Mouse (Mus musculus): ENCODE results near the gene Kcmf1.
A peak's percentile ranks its signal among the peaks of the same experiment; 100 is the strongest.

The Kcmf1 gene

DNA sequence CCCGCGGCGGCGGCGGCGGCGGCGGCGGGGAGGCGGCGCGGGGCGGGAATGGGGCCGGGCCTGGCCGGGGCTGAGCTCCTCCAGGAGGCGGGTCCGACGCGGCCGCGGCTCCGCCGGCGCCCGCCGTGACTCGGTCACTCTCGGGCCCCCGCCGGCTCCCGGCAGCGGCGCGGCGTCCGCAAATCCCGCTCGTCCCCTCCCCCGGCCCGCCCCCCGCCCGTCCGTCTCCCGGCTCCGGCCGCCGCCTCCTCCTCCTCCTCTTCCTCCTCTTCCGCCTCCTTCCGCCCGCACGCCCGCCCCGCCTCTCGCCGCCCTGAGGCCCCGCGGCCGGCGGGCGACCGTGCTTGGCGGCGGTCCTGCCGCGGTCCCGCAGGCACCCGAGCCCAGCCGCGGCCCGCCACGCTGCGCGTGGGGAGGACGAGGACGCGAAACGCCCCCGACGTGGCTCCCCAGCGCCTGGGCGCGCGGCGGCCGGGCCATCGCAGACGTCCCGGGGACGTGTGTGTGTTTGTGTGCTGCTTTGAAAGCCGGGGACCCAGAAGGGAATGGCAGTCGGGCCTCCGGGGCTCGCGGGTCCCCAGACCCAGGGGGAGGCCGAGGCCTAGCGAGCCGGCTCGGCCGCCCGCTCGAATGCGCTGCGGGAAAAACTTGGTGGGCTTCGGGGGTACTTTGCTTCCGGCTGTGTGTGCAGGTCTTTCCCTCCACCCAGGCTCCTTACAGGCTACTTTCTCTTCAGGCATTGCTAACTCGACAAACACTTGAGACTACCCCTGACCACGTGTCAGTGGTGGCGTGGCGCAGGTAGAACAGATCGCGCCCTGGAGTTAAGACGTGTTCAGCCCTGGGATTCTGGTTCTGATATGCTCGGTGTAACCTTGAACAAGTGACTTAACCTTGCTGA, at the start of gene Kcmf1:
Kcmf1 (minus strand) TSS at position 199 of the 901 bp plus-strand sequence.
- DNase-seq (ENCODE audit: low spot score), result peak; percentile 76

DNA sequence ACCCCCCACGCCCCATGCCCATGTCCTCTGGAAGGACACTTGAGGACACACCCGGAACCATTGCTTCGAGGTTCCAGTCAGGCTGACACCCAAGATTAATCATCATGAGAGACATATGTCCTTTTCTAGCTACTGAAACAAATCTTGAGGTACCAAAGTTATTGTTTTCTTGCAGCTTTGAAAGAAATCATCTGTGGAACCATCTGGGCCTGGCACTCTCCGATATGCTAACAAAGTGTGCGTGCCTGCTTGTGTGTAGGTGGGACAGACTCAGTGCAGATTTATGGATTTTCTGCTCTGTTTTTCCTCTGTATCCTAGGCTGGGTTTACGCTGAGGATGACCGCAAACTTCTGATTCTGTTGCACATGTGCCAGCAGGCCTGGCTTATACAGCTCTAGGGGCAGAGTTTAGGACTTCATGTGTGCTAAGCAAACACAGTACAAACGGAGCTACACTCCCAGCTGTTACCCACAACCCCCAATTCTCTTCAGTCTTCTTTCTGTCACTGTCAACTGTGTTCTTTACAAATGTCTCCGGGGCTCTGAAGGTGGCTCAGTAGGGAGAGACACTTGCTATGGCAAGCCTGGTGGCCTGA, 49.5 kb upstream of the Kcmf1 start:
- no peak for DNase-seq (ENCODE audit: low spot score)

- DNase-seq (ENCODE audit: low spot score), result no peak
Measured at GRCm38 (mm10) chr6:72948392-72948791, 48.6 kb upstream of the Kcmf1 start.

DNA sequence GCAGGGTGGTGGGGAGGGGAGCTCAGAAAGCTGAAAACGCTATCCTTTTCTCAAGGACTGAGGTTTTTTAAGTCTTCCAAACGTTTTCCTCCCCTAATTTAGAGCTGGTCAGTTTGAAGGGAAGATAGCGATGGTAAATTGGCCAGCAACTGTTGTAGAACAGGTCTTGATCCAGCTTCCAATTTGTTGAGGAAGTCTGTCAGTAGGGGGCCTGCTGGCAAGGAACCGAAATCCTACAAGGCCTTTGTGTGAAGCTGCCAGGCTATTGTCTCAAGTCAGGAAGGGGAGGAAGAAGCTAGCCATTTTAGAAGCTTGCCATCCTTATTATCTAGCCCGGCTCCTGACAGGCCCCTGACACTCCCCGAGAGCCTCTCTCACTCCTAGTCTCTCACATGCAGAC, 48.2 kb upstream of the Kcmf1 start:
- DNase-seq (ENCODE audit: low spot score), result no peak

DNA sequence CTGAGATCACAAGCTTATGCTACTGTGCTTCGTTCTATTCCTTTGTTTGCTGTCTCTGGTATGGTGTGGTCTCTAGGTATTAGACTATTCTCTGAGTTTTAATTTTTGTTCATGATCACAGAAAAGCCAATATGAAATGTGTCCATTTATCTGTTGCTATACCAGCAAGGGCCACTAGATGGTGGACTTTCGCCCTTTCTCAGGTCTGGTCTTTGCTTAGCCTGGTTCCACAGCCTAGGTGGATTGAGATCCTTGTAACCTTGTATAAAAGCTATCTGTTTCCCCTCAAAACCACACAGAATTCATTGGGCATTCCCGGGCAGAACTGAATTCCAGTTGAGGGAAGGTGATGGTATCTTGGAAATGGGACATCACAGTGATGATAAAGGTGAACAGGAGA, 40.7 kb upstream of the Kcmf1 start:
- DNase-seq (ENCODE audit: low spot score), result peak; percentile 79

DNA sequence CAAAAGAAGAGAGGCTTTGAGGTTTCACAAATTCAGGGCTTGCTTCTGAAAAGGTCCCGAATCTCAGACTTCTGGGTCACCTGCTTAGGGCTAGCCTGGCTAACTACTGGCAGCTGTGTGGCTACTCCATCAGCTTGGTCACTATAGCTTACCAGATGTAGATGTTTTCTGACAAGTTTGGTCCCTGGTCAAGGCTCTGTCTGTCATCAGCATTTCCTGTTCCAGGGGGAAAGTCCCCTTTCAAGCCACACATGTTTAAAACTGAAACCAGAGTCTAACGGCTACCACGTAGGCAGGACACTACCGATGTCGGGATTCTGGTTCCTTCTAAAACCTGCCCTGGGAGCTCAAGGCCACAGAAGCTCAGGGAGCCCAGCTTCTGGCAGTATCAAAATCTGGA, 38.1 kb upstream of the Kcmf1 start:
- no peak for DNase-seq (ENCODE audit: low spot score)

- no peak for DNase-seq (ENCODE audit: low spot score)
Measured at GRCm38 (mm10) chr6:72937430-72937829, 37.7 kb upstream of the Kcmf1 start.

DNA sequence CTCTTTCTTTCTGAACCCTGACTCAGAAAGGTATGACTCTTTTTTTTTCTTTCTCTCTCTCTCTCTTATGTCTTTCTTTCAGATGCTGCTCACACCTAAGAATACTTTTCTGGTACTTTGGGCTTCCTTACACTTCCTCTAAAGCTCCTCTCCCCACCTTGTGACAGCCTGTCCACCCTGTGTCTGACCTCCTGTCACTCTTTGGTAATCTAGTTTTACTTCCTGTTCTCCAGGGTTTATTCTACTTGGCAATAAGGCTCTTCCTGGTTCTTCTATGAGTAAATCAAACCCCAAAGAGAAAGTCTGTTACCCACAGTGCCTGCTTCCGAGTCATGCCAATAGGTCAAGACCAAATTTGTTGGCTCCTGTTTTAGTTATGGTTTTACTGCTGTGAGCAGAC, 33.2 kb upstream of the Kcmf1 start:
- no peak for DNase-seq (ENCODE audit: low spot score)

DNA sequence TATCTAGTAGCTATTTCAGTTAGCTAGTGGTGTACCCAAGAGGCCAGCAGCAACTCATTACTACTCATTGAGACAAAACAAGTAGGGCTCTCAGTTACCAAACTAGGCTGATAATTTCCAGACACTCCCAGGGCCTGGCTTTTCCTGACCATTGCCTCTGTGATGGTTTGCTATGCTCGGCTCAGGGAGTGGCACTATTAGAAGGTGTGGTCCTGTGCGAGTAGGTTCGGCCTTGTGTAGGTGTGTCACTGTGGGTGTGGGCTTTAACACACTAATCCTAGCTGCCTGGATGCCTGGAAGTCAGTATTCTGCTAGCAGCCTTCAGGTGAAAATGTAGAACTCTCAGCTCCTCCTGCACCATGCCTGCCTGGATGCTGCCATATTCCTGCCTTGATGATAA, 31.8 kb upstream of the Kcmf1 start:
- no peak for DNase-seq (ENCODE audit: low spot score)

- no peak for DNase-seq (ENCODE audit: low spot score)
Measured at GRCm38 (mm10) chr6:72929795-72930398, 30.1 kb upstream of the Kcmf1 start.

GRCm38 (mm10) chr6:72926755-72927482, 27.1 kb upstream of the Kcmf1 start:
- DNase-seq (ENCODE audit: low spot score), result peak; percentile 69

DNA sequence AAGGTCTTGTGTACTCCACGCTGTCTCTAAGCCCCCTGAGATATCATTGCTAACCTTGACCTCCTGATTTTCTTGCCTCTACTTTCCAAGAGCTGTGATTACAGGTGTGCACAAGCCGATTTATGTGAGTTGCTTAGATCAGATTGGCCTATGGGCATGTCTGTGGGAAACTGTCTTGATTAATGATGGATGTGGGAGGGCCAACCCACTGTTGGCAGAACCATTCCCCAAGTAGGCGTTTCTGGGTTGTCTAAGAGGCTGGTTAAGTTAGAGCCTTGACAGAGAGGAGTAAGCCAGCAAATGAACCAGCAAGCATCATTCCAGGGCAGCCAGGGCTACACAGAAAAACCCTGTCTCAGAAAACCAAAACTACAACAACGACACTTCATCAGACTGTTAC, 26.3 kb upstream of the Kcmf1 start:
- DNase-seq (ENCODE audit: low spot score), result no peak

GRCm38 (mm10) chr6:72923381-72923780, 23.6 kb upstream of the Kcmf1 start:
- no peak for DNase-seq (ENCODE audit: low spot score)

DNA sequence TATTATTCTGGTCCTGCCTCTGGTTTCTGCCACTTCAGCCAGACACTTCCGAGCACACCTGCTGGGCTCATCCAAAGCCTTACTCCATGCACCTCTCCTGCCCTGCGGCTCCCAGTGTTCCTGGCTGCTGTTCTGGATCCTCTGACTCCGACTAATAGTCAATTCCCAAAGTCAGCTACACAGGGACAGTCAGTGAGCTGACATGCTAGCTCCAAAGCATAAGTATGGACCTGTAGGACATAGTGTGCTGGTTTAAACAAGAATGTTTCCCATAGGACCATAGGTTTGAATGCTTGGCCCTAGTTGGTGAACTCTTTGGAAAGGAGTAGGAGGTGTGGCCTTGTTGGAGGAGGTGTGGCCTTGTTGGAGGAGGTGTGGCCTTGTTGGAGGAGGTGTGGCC, 21.3 kb upstream of the Kcmf1 start:
- DNase-seq (ENCODE audit: low spot score), result no peak

DNA sequence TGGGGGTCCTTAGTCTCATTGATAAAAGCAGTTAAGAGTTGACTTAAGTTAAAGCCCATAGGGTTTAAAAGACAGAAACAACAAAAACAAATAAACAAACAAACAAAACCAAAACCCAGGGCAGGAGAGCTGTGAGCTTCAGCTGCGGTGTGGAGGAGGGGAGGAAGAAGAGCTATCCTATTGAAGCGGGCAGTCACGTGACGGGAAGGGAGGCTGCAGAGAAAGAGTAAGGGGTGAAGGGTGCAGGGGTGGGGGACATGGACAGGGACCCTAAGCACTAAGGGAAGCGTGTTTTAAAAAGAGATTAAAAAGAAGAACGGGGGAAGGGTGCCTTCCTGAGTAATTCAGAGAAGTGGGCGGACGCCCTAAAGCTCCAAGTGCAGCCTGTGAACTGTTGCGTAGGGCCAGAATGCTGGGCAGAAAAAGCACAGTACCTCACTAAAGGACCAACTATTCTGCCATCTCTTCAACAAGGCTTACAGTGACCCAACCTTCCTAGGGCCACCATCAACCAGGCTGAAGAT, 18.8 kb upstream of the Kcmf1 start:
- DNase-seq (ENCODE audit: low spot score), result no peak

DNA sequence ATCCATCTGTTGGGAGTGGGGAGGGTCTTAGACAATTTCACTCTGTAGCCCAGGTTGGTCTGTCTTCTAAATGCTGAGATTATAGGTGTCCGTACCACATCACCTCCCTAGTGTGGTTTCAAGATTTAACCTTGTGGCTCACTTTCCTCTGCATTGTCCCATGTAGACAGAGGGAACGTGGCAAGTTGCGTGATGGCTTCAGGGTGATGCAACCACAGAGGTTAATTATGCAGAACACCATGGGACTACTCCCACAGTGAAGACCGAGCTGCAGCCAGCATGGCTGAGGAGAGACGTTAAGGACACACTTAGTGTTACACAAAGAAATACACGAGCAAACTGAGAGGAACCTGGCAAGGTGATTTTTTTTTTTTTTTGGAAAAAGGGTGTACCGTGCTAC, 16.6 kb upstream of the Kcmf1 start:
- DNase-seq (ENCODE audit: low spot score), result no peak

GRCm38 (mm10) chr6:72914087-72914749, 14.4 kb upstream of the Kcmf1 start:
- DNase-seq (ENCODE audit: low spot score), result no peak

DNA sequence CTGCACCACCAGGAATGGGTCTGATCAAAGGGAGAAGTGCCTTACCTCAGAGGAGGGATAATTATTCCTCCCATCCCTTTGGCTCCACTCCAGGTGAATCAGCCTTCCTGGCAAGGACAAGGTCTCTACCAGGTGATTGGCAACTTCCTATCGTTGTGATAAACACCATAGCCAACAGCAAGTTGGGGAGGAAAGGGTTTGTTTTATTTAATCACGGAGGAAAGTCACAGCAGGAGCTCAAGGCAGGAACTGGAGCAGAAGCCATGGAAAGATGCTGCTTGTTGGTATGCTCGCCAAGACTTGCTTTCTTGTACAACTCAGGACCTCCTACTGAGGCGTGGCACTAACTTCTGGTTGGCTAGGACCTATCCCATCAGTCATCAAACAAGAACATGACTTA, 11.5 kb upstream of the Kcmf1 start:
- DNase-seq (ENCODE audit: low spot score), result no peak

DNA sequence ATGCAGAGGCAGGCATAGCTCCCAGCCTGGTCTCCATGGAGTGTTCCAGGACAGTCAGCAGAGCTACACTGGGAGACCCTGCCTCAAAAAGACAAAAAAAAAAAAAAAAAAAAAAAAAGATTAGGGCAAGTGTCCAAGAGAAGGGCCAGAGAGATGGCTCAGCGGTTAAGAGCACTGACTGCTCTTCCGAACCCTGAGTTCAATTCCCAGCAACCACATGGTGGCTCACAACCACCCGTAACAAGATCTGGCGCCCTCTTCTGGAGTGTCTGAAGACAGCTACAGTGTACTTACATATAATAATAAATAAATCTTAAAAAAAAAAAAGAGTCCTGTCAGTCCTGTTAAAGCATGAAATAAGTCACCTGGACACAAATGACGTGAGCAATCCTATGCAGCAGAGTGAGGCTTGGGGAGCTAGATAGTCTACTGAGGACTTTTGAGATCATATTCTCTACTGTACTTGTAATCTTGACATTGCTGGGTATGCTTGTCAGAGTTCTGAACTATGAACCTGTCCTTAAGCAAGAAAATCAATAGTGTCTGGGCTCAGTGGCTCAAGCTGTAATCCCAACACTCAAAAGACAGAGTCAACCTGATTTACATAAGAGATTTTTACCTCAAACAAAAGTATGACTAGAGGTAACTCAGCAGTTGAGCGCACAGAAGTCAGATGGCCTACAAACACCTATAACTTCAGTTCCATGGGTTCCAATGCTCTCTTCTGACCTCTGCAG, 2.6 kb upstream of the Kcmf1 start:
- no peak for DNase-seq (ENCODE audit: low spot score)

DNA sequence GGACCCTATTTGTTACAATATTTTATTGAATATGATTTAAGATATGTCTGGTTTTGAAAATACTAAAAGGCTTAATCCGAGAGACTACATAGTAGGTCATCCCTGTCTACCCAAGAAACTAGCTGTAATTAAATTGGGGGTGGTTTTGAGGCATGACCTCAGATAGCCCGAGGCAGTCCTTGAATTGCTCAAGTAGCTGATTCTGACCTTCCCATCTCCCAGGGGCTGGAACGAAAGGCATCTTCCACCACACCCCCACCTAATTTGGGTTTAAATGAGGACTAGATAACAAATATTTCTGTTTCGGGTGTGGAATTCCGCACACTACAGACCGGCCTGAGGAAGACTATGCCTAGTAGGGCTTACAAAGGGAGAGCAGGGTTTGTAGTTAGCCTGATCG, 1.2 kb upstream of the Kcmf1 start:
- peak; percentile 25 for DNase-seq (ENCODE audit: low spot score)

- no peak for DNase-seq (ENCODE audit: low spot score)
Measured at GRCm38 (mm10) chr6:72899201-72899780, 488 bp downstream of the Kcmf1 start.

Data from embryo, embryonic 10 days (tissue).